Mouse (Mus musculus) kidney, adult 2 months (tissue): ENCODE data around the gene Art4. TPM values are rescaled to one million over a fixed set of nuclear protein-coding genes. Genes with fewer than 3 reads are reported as not detected.

Experiments used
- DNase-seq: peaks from one replicate; pipeline ENCODE4 v3.0.0; 2021
- H3K27ac ChIP-seq: fragments of 200-500 bp; 2 replicates; pipeline ENCODE4 v1.5.1; 2012; ENCODE audit warnings: low read depth, low read length, control low read depth, inconsistent platforms; ENCODE audit not compliant: insufficient read depth
- H3K27me3 ChIP-seq: fragments of 200-500 bp; replicated peaks from 2 replicates; pipeline ENCODE4 v1.6.1; 2012; ENCODE audit warnings: mild to moderate bottlenecking, moderate library complexity, low read length, inconsistent platforms; ENCODE audit not compliant: control insufficient read depth, insufficient read depth
- H3K36me3 ChIP-seq: fragments of 200-500 bp; 2 replicates; pipeline ENCODE4 v1.6.1; 2012; ENCODE audit warnings: mild to moderate bottlenecking, moderate library complexity, low read length, inconsistent platforms; ENCODE audit not compliant: control insufficient read depth, insufficient read depth
- H3K4me1 ChIP-seq: fragments of 200-500 bp; 2 replicates; pipeline ENCODE4 v1.6.1; 2011; ENCODE audit warnings: low read length; ENCODE audit not compliant: control insufficient read depth, insufficient read depth
- H3K4me3 ChIP-seq: fragments of 200-500 bp; 2 replicates; pipeline ENCODE4 v1.5.1; 2011; ENCODE audit warnings: mild to moderate bottlenecking, low read depth, low read length, control low read depth; ENCODE audit not compliant: insufficient read depth
- CTCF ChIP-seq: fragments of 200-500 bp; conservative IDR thresholded peaks from 2 replicates; pipeline ENCODE4 v1.5.1; 2011; ENCODE audit warnings: low read depth, mild to moderate bottlenecking, control low read depth, low read length, moderate library complexity, mixed read lengths; ENCODE audit not compliant: insufficient read depth, insufficient read length
- POLR2A ChIP-seq: fragments of 200-500 bp; IDR thresholded peaks from one replicate; pipeline ENCODE4 v1.6.1; 2011; ENCODE audit warnings: low read depth, low read length, control low read depth
- whole genome bisulfite sequencing: fragments of 180-500 bp; shearing (Covaris S2); methylation state at CpG from one replicate; pipeline ENCODE4 v1.1.7; 2018; 5-methylcytosine and 5-hydroxymethylcytosine counted together
- polyA plus RNA-seq: library from polyadenylated mRNA; depleted of rRNA; stranded (reverse); fragments of >200 nt; gene quantifications from 2 replicates; pipeline ENCODE4 v1.2.3, GENCODE M21; 2012

Art4 gene
- polyA plus RNA-seq, 1 experiment, result 4.9 TPM

DNA sequence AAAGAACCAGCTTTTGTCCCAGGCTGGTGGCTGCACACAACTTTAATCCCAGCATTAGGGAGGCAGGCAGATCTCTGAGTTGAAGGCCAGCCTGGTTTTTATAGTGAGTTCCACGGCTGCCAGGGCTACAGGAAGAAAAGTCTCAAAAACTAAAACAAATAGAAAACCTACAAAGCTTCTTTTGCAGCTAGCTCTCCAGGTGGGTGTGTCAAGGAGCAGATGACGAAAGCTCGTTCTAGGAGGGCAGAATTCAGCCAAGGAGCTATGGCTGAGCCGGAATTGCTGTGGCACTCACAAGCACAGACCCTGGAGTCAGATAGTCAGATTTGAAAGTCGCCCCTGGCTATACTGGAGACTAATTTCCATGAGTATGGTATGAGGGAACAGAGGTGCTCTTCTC is 50.7 kb downstream of the Art4 start:
- Histone ChIP-seq H3K36me3 (no peaks in the 10 kb centered on the region), H3K4me3 (no peak overlapping the region), H3K27ac (no peak overlapping the region), H3K27me3 (no peaks in the 10 kb centered on the region), H3K4me1 (peaks cover 20% of the 10 kb centered on the region; the same call in 1 of the 2 replicates)
- DNase-seq, result no peak
- WGBS, result 89% methylated on average over 5 of the region's 5 CpGs
- no peak for TF ChIP-seq CTCF
- TF ChIP-seq POLR2A, result no peak

DNA sequence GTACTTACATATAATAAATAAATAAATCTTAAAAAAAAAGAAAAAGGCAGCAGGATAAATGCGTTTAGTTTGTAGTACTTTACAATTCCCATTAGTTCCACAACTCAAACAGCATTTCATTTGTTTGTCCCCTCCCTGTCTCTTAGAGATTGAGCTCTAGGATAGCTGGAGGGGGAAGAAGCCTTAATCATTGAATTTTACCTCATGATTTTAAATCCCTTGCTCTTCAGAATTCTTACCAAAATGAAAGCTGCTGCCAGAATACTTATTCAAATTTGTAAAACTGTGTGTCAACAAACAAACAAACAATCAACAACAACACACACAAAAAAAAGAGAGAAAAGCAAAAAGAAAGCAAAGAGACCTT is 52.1 kb downstream of the Art4 start:
- Histone ChIP-seq H3K36me3 (no peaks in the 10 kb centered on the region), H3K4me3 (no peak overlapping the region), H3K27me3 (no peaks in the 10 kb centered on the region), H3K4me1 (peaks cover 13% of the 10 kb centered on the region; the same call in 1 of the 2 replicates), H3K27ac (no peak overlapping the region)
- TF ChIP-seq POLR2A (no peak), CTCF (no peak)
- 85% methylated on average over 1 of the region's 1 CpGs for WGBS
- no peak for DNase-seq

DNA sequence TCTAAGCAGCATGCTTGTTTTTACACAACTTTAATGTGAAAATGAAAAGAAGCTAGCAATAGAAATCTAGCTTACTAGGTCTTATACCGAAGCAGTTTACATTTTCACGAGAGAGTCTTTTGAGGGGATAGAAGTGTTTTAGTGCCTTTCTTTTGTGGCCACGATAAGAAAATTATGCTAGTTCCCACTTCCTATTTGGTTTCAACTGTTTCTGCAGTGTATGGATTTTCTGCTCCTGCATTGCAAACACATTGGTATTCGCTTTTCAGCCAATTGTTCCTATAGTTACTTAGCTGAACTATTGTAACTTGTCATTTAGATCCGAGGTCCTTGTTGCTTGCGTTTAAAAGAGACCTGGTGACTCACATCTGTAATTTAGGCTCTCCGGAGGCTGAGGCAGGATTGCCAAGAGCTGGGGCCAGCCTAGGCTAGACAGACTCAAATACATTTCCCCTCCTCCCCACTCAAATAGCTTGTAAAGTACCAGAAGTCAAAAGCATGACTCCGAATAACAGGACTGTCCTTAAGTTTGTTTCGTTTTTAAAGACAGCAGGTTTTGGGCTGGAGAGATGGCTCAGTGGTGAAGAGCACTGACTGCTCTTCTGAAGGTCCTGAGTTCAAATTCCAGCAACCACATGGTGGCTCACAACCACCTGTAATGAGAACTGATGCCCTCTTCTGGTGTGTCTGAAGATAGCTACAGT is 52.7 kb downstream of the Art4 start:
- WGBS, result 23% methylated on average over 9 of the region's 9 CpGs
- peaks cover 10% of the 10 kb centered on the region; the same call in 1 of the 2 replicates for H3K4me1 ChIP-seq
- no peaks in the 10 kb centered on the region for H3K27me3 ChIP-seq
- no peaks in the 10 kb centered on the region for H3K36me3 ChIP-seq
- TF ChIP-seq POLR2A (no peak), CTCF (no peak)
- H3K27ac ChIP-seq, result peak overlapping the region; percentile 0; the same call in 1 of the 2 replicates
- no peak for DNase-seq
- no peak overlapping the region for H3K4me3 ChIP-seq

DNA sequence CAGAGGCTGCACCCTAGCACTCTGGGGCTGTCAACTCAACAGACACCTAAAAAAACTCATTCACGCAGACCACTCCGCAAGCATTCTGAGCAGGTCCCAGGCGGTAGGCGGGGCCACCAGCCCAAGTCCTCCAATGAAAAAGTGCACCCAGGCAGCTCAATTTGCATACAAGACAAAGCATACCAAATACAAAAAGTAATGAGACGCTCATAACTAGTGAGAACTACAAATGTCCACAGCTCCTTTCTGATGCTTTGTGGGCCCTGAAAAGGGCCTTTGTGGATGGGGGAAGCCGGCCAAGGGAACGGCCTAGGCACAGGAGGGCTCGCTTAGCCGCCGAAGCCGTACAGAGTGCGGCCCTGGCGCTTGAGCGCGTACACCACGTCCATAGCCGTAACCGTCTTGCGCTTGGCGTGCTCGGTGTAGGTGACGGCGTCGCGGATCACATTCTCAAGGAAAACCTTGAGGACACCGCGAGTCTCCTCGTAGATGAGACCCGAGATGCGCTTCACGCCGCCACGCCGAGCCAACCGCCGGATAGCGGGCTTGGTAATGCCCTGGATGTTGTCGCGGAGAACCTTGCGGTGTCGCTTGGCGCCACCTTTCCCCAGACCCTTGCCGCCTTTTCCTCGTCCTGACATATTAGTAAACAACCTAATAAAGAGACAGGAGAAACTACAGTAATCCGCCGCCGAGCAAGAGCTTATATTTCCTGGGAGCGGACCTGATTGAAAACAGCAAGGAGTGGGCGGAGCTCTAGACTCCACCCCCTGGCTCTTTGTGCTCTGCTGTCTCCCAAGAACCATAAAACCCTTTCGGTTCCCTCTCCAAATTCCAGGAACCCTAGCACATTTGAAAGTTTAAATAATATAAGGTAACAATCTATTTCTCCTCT is 53.5 kb downstream of the Art4 start, which contains the start of gene Hist4h4:
TSS of gene Hist4h4 (minus strand) at position 677 of the 895 bp plus-strand sequence.
- under 1% methylated on average over 50 of the region's 50 CpGs for WGBS
- TF ChIP-seq CTCF, result no peak
- TF ChIP-seq POLR2A, result peak; percentile 93
- Histone ChIP-seq H3K4me3 (peak within 1 kb of the TSS; percentile 69), H3K27me3 (no peaks in the 10 kb centered on the region), H3K36me3 (no peaks in the 10 kb centered on the region), H3K27ac (peak within 1 kb of the TSS; percentile 99), H3K4me1 (peaks cover 5% of the 10 kb centered on the region; the same call in 1 of the 2 replicates)
- peak; percentile 97 for DNase-seq

DNA sequence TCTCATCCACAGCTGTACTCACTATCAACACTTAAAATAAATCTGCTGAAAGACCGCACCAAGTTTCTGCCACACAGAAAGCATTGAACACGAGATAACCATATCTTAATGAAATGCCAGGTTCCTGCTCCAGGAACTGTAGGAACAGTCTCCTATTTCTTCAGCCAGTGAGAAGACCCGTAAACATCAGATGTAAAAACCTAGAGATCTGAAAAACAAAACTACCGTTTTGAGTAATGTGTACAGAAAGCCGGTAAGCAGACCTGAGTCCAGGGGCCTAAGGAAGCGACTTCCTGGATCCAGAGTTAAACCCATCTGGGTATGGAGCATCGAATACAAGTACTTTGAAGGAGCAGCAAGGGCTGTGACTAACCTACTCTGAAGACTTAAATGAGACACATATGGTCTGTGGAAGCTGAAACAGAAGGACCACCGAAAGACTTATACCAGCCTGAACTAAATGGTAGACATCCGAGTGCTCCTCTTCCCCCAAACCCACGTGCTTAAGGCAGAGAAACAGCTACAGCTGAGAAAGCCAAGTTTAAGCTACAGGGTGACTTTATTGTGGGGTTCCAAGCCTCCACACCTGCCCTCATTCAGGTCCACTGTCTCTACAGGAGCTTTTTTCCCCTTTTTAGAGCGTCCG is 54.3 kb downstream of the Art4 start:
- Histone ChIP-seq H3K4me3 (peak overlapping the region; percentile 69), H3K36me3 (no peaks in the 10 kb centered on the region), H3K27me3 (no peaks in the 10 kb centered on the region), H3K27ac (peak overlapping the region; percentile 99), H3K4me1 (peaks cover 5% of the 10 kb centered on the region; the same call in 1 of the 2 replicates)
- 17% methylated on average over 12 of the region's 12 CpGs for WGBS
- DNase-seq, result no peak
- TF ChIP-seq POLR2A (no peak), CTCF (no peak)

DNA sequence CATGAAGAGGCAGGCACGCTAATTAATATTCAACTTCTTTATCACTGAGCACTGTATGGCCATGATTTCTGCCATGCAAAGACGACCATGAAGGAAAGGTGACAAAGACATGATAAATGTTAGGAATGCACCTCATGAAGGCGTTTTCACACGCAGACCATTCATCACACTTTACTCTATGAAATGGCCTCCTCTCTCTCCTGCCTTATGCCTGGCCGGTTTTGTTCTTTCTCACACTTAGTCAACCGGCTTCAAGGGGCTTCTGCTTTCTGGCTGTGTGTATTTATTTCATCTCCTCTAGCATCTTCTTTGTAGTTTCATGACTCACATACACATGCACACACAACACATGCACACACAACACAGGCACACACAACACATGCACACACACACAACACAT is 56.3 kb downstream of the Art4 start:
- no peak for DNase-seq
- Histone ChIP-seq H3K36me3 (no peaks in the 10 kb centered on the region), H3K4me3 (no peak overlapping the region), H3K4me1 (peaks cover 5% of the 10 kb centered on the region; the same call in 1 of the 2 replicates), H3K27me3 (no peaks in the 10 kb centered on the region), H3K27ac (no peak overlapping the region)
- 85% methylated on average over 6 of the region's 6 CpGs for WGBS
- TF ChIP-seq CTCF, result no peak
- no peak for TF ChIP-seq POLR2A
